Comparison of ENCODE assay signal across 25 mouse cellular contexts in the genomic region with DNA sequence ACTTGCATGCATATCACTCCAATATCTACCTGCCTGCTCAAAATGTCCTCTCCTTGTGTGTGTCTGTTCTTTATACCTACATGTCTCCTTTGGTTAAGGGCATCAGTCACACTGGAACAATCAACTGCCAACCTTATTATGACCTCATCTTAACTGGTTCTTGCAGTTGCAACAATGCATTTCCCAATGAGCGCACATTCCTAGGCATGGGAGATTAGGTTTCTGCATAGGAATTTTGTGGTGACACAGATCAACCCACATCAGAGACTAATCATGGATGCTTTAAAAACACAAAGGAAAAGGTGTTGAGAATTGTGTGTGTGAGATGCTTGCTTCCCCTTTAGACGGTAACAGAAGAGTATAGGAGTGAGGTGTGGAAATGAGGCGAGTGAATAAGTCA.
"Had no signal": no experiment of that assay in that cellular context is flagged by ENCODE, and none has a peak within 500 bp of the region (broad histone marks: within the 10 kb centered on the region; RNA-seq: fewer than 3 reads in every experiment).

No protein-coding gene starts in this region.

- H3K4me2 ChIP-seq: heart, embryonic 11.5 days; heart, embryonic 13.5 days; heart, embryonic 15.5 days; hindbrain, embryonic 13.5 days; hindbrain, embryonic 15.5 days; limb, embryonic 12.5 days; liver, embryonic 11.5 days; liver, embryonic 13.5 days had no signal

- H3K27me3 ChIP-seq: heart, embryonic 13.5 days; heart, embryonic 15.5 days; hindbrain, embryonic 13.5 days; hindbrain, embryonic 15.5 days; limb, embryonic 12.5 days; liver, embryonic 13.5 days had no signal

- H3K9me3 ChIP-seq: heart, embryonic 13.5 days; heart, embryonic 15.5 days; hindbrain, embryonic 13.5 days; hindbrain, embryonic 15.5 days; limb, embryonic 10.5 days; limb, embryonic 12.5 days; liver, embryonic 13.5 days had no signal

- ATAC-seq: hindbrain, postnatal 0 days; intestine, embryonic 16.5 days had no signal

- H3K4me1 ChIP-seq: heart, embryonic 13.5 days; heart, embryonic 15.5 days; hindbrain, embryonic 13.5 days; hindbrain, embryonic 15.5 days; limb, embryonic 10.5 days; limb, embryonic 12.5 days; liver, embryonic 13.5 days had no signal

- H3K27ac ChIP-seq: heart, adult 2 months; heart, embryonic 13.5 days; heart, embryonic 15.5 days; hindbrain, embryonic 13.5 days; hindbrain, embryonic 15.5 days; hindbrain, postnatal 0 days; layer of hippocampus, adult 2 months; left cerebral cortex, adult 2 months; limb, embryonic 10.5 days; limb, embryonic 12.5 days; liver, embryonic 13.5 days had no signal

- H3K4me3 ChIP-seq: heart, adult 2 months; heart, embryonic 13.5 days; heart, embryonic 15.5 days; hindbrain, embryonic 13.5 days; hindbrain, embryonic 15.5 days; layer of hippocampus, adult 2 months; left cerebral cortex, adult 2 months; limb, embryonic 10.5 days; limb, embryonic 12.5 days; liver, embryonic 13.5 days had no signal

- DNase-seq: gastrocnemius, postnatal 14 days; gastrocnemius, postnatal 36 days; heart, adult 11 months; heart, adult 2 months; heart, postnatal 14 days; heart, postnatal 36 days; kidney, adult 11 months; kidney, adult 2 months; kidney, adult 9 months; kidney, postnatal 10 days; kidney, postnatal 36 days; liver; liver, embryonic 13.5 days had no signal

- H3K9ac ChIP-seq: heart, embryonic 13.5 days; heart, embryonic 15.5 days; hindbrain, embryonic 13.5 days; hindbrain, embryonic 15.5 days; limb, embryonic 12.5 days; liver, embryonic 13.5 days had no signal

- H3K36me3 ChIP-seq: heart, embryonic 13.5 days; heart, embryonic 15.5 days; hindbrain, embryonic 13.5 days; hindbrain, embryonic 15.5 days; limb, embryonic 10.5 days; limb, embryonic 12.5 days; liver, embryonic 13.5 days had no signal
